Mouse (Mus musculus) spleen, adult 2 months (tissue): ENCODE measurements around the gene Klk1.

Experiments
- CTCF ChIP-seq: fragments of 200-500 bp; IDR thresholded peaks from 2 replicates; pipeline ENCODE4 v1.5.1; 2011; ENCODE audit warnings: mild to moderate bottlenecking, inconsistent platforms; ENCODE audit not compliant: insufficient read depth, insufficient read length, insufficient replicate concordance; ENCODE audit errors: extremely low read depth
- POLR2A ChIP-seq: fragments of 200-500 bp; IDR thresholded peaks from 2 replicates; pipeline ENCODE4 v1.6.1; 2011; ENCODE audit warnings: low read depth, low read length, inconsistent platforms

DNA sequence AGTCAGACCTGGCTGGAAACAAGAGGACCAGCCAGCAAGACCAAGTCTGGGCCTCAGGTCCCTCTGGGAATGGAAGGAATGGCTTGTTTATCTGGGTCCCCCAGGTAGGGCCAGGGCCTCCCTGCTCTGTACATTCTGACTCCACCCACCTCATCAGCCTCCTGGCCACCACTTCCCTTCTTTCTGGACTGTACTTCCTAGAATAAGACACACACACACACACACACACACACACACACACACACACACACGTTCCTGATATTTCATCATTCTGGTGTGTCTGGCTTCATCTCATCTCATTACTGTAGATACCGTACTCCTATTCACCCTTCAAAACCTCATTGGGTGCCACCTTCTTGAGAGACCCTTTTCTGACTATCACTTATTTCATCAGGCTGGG lies 44.2 kb downstream of the Klk1 start:
- TF ChIP-seq POLR2A (no peak), CTCF (no peak)
